Mouse (Mus musculus): ENCODE data around the gene Rwdd2a.

DNA sequence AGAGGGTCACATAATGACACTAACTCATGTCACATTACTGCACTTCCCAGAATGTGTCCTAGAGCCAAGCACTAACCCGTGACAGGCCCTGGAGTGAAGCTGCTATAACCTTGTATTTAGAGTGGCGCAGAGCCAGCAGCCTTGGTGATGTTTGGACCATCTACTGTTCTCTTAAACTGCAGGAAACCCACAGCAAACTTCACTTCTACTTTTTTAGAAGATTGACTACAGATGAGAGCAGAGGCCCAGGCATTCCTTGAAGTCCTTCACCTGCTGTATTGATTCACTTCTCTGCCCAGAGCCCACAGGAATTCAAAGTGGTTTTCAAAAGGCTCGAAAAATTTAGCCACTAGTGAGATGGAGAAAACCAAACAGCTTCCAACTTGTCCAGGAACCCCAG is 11.2 kb upstream of the Rwdd2a start:
- TF ChIP-seq POLR2A (IDR thresholded peaks at IDR 0.05; ENCODE audit: insufficient read depth, low read depth, low read length) (no peak), CTCF (IDR thresholded peaks at IDR 0.05; ENCODE audit: insufficient read depth, low read depth, low read length) (no peak)
